Mouse (Mus musculus): ENCODE results near the gene Mrps36. TPM values are rescaled to one million over a fixed set of nuclear protein-coding genes. Genes with fewer than 3 reads are reported as not detected.

Gene Mrps36
- polyA plus RNA-seq, 1 experiment from 2014 or later = 161 TPM

- no peak for ATAC-seq
- H3K36me3 ChIP-seq (ENCODE audit: control insufficient read depth, insufficient read depth, low read length) = peaks cover 4% of the 10 kb centered on the region
- peaks cover 11% of the 10 kb centered on the region for H3K4me1 ChIP-seq (ENCODE audit: control insufficient read depth, insufficient read depth, low read depth, low read length)
- no peaks in the 10 kb centered on the region for H3K9me3 ChIP-seq (ENCODE audit: control insufficient read depth, low read length)
- no peak overlapping the region for H3K4me2 ChIP-seq (ENCODE audit: low read length)
- no peaks in the 10 kb centered on the region for H3K27me3 ChIP-seq (replicated peaks; ENCODE audit: control insufficient read depth, insufficient read depth, low read length)
- no peak overlapping the region for H3K4me3 ChIP-seq (ENCODE audit: low read length)
- H3K27ac ChIP-seq (ENCODE audit: low read depth, low read length) = no peak overlapping the region
- WGBS = 88% methylated on average over 10 of the region's 10 CpGs
- no peak overlapping the region for H3K9ac ChIP-seq (ENCODE audit: low read depth, low read length)
Measured at GRCm38 (mm10) chr13:100725194-100725593, 19.3 kb downstream of the Mrps36 start.

GRCm38 (mm10) chr13:100724051-100724754 is 20.3 kb downstream of the Mrps36 start:
- Histone ChIP-seq H3K4me1 (ENCODE audit: control insufficient read depth, insufficient read depth, low read depth, low read length) (peaks cover 4% of the 10 kb centered on the region), H3K9ac (ENCODE audit: low read depth, low read length) (no peak overlapping the region), H3K4me2 (ENCODE audit: low read length) (peak overlapping the region; percentile 15; the same call in 1 of the 2 replicates), H3K27ac (ENCODE audit: low read depth, low read length) (peak overlapping the region; percentile 48; the same call in 1 of the 2 replicates), H3K36me3 (ENCODE audit: control insufficient read depth, insufficient read depth, low read length) (peaks cover 5% of the 10 kb centered on the region), H3K9me3 (ENCODE audit: control insufficient read depth, low read length) (no peaks in the 10 kb centered on the region), H3K4me3 (ENCODE audit: low read length) (no peak overlapping the region), H3K27me3 (replicated peaks; ENCODE audit: control insufficient read depth, insufficient read depth, low read length) (no peaks in the 10 kb centered on the region)
- peak; percentile 75 for ATAC-seq
- WGBS = 59% methylated on average over 7 of the region's 7 CpGs

- 87% methylated on average over 5 of the region's 5 CpGs for WGBS
- Histone ChIP-seq H3K36me3 (ENCODE audit: control insufficient read depth, insufficient read depth, low read length) (peaks cover 15% of the 10 kb centered on the region), H3K9ac (ENCODE audit: low read depth, low read length) (no peak overlapping the region), H3K27ac (ENCODE audit: low read depth, low read length) (no peak overlapping the region), H3K4me2 (ENCODE audit: low read length) (no peak overlapping the region), H3K4me3 (ENCODE audit: low read length) (no peak overlapping the region), H3K4me1 (ENCODE audit: control insufficient read depth, insufficient read depth, low read depth, low read length) (no peaks in the 10 kb centered on the region; the same call in 1 of the 2 replicates), H3K27me3 (replicated peaks; ENCODE audit: control insufficient read depth, insufficient read depth, low read length) (no peaks in the 10 kb centered on the region), H3K9me3 (ENCODE audit: control insufficient read depth, low read length) (no peaks in the 10 kb centered on the region)
- ATAC-seq = no peak
Measured at GRCm38 (mm10) chr13:100721656-100722055, 22.8 kb downstream of the Mrps36 start.

- Histone ChIP-seq H3K4me3 (ENCODE audit: low read length) (no peak overlapping the region), H3K27ac (ENCODE audit: low read depth, low read length) (no peak overlapping the region), H3K27me3 (replicated peaks; ENCODE audit: control insufficient read depth, insufficient read depth, low read length) (no peaks in the 10 kb centered on the region), H3K36me3 (ENCODE audit: control insufficient read depth, insufficient read depth, low read length) (peaks cover 46% of the 10 kb centered on the region), H3K4me1 (ENCODE audit: control insufficient read depth, insufficient read depth, low read depth, low read length) (no peaks in the 10 kb centered on the region), H3K4me2 (ENCODE audit: low read length) (no peak overlapping the region), H3K9me3 (ENCODE audit: control insufficient read depth, low read length) (no peaks in the 10 kb centered on the region), H3K9ac (ENCODE audit: low read depth, low read length) (no peak overlapping the region)
- ATAC-seq = no peak
- WGBS = 93% methylated on average over 6 of the region's 6 CpGs
Measured at GRCm38 (mm10) chr13:100715467-100715866, 29.0 kb downstream of the Mrps36 start.

GRCm38 (mm10) chr13:100706206-100706605 is 38.3 kb downstream of the Mrps36 start:
- Histone ChIP-seq H3K4me2 (ENCODE audit: low read length) (no peak overlapping the region), H3K4me1 (ENCODE audit: control insufficient read depth, insufficient read depth, low read depth, low read length) (no peaks in the 10 kb centered on the region), H3K27ac (ENCODE audit: low read depth, low read length) (no peak overlapping the region), H3K4me3 (ENCODE audit: low read length) (no peak overlapping the region), H3K27me3 (replicated peaks; ENCODE audit: control insufficient read depth, insufficient read depth, low read length) (no peaks in the 10 kb centered on the region), H3K9me3 (ENCODE audit: control insufficient read depth, low read length) (no peaks in the 10 kb centered on the region), H3K9ac (ENCODE audit: low read depth, low read length) (no peak overlapping the region), H3K36me3 (ENCODE audit: control insufficient read depth, insufficient read depth, low read length) (peaks cover 63% of the 10 kb centered on the region)
- ATAC-seq = no peak
- WGBS = 94% methylated on average over 7 of the region's 7 CpGs

GRCm38 (mm10) chr13:100703468-100703867 is 41.0 kb downstream of the Mrps36 start:
- H3K27ac ChIP-seq (ENCODE audit: low read depth, low read length) = no peak overlapping the region
- H3K27me3 ChIP-seq (replicated peaks; ENCODE audit: control insufficient read depth, insufficient read depth, low read length) = no peaks in the 10 kb centered on the region
- H3K9me3 ChIP-seq (ENCODE audit: control insufficient read depth, low read length) = no peaks in the 10 kb centered on the region
- H3K9ac ChIP-seq (ENCODE audit: low read depth, low read length) = no peak overlapping the region
- H3K4me3 ChIP-seq (ENCODE audit: low read length) = no peak overlapping the region
- no peaks in the 10 kb centered on the region for H3K4me1 ChIP-seq (ENCODE audit: control insufficient read depth, insufficient read depth, low read depth, low read length)
- 92% methylated on average over 2 of the region's 2 CpGs for WGBS
- peaks cover 55% of the 10 kb centered on the region for H3K36me3 ChIP-seq (ENCODE audit: control insufficient read depth, insufficient read depth, low read length)
- no peak overlapping the region for H3K4me2 ChIP-seq (ENCODE audit: low read length)
- no peak for ATAC-seq

- H3K9ac ChIP-seq (ENCODE audit: low read depth, low read length) = no peak overlapping the region
- H3K4me3 ChIP-seq (ENCODE audit: low read length) = no peak overlapping the region
- H3K4me2 ChIP-seq (ENCODE audit: low read length) = no peak overlapping the region
- H3K9me3 ChIP-seq (ENCODE audit: control insufficient read depth, low read length) = no peaks in the 10 kb centered on the region
- H3K36me3 ChIP-seq (ENCODE audit: control insufficient read depth, insufficient read depth, low read length) = peaks cover 36% of the 10 kb centered on the region
- H3K27me3 ChIP-seq (replicated peaks; ENCODE audit: control insufficient read depth, insufficient read depth, low read length) = no peaks in the 10 kb centered on the region
- 95% methylated on average over 10 of the region's 10 CpGs for WGBS
- H3K4me1 ChIP-seq (ENCODE audit: control insufficient read depth, insufficient read depth, low read depth, low read length) = no peaks in the 10 kb centered on the region
- ATAC-seq = no peak
- no peak overlapping the region for H3K27ac ChIP-seq (ENCODE audit: low read depth, low read length)
Measured at GRCm38 (mm10) chr13:100698866-100699265, 45.6 kb downstream of the Mrps36 start.

- Histone ChIP-seq H3K27ac (ENCODE audit: low read depth, low read length) (no peak overlapping the region), H3K4me1 (ENCODE audit: control insufficient read depth, insufficient read depth, low read depth, low read length) (no peaks in the 10 kb centered on the region), H3K9me3 (ENCODE audit: control insufficient read depth, low read length) (no peaks in the 10 kb centered on the region), H3K27me3 (replicated peaks; ENCODE audit: control insufficient read depth, insufficient read depth, low read length) (no peaks in the 10 kb centered on the region), H3K4me2 (ENCODE audit: low read length) (no peak overlapping the region), H3K36me3 (ENCODE audit: control insufficient read depth, insufficient read depth, low read length) (peaks cover 28% of the 10 kb centered on the region), H3K9ac (ENCODE audit: low read depth, low read length) (no peak overlapping the region), H3K4me3 (ENCODE audit: low read length) (no peak overlapping the region)
- WGBS = 95% methylated on average over 3 of the region's 3 CpGs
- ATAC-seq = no peak
Measured at GRCm38 (mm10) chr13:100697541-100697940, 46.9 kb downstream of the Mrps36 start.

GRCm38 (mm10) chr13:100687513-100687912 is 56.9 kb downstream of the Mrps36 start:
- ATAC-seq = no peak
- no peak overlapping the region for H3K9ac ChIP-seq (ENCODE audit: low read depth, low read length)
- H3K27ac ChIP-seq (ENCODE audit: low read depth, low read length) = no peak overlapping the region
- 62% methylated on average over 7 of the region's 7 CpGs for WGBS
- no peak overlapping the region for H3K4me2 ChIP-seq (ENCODE audit: low read length)
- no peak overlapping the region for H3K4me3 ChIP-seq (ENCODE audit: low read length)
- H3K4me1 ChIP-seq (ENCODE audit: control insufficient read depth, insufficient read depth, low read depth, low read length) = no peaks in the 10 kb centered on the region
- H3K9me3 ChIP-seq (ENCODE audit: control insufficient read depth, low read length) = no peaks in the 10 kb centered on the region
- no peaks in the 10 kb centered on the region for H3K27me3 ChIP-seq (replicated peaks; ENCODE audit: control insufficient read depth, insufficient read depth, low read length)
- no peaks in the 10 kb centered on the region for H3K36me3 ChIP-seq (ENCODE audit: control insufficient read depth, insufficient read depth, low read length)
